Comparison of ENCODE assay signal across 19 mouse cellular contexts in the genomic region with DNA sequence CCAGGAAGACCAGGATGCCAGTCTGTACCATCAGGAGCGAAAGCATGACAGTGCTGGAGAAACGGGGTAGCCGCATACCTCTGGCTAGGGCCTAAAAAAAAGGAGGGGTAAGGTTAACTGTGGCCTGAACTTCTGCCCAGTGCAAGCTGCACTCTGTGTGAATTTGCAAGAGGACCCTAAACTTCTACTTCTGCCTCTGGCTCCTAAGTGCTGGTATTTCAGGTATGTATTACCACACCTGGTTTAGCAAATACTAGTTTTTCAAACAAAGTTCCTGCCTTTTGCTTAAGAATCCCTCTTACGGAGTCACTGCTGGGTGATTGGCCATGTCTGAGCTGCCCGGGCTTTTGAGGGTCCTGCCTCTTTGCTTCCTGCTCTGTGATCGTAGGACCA. TPM values are rescaled to one million over a fixed set of nuclear protein-coding genes. Genes with fewer than 3 reads are reported as not detected.
DNase-seq lines count a peak whose midpoint lies in the region; ATAC-seq and TF ChIP-seq lines count a peak whose summit lies in the region.
"Had no signal": no experiment of that assay in that cellular context is flagged by ENCODE, and none has a peak within 500 bp of the region (broad histone marks: within the 10 kb centered on the region; RNA-seq: fewer than 3 reads in every experiment).

No protein-coding gene starts in this region.

- H3K4me1 ChIP-seq in heart, embryonic 11.5 days (ENCODE audit: control insufficient read depth, insufficient read depth, low read length), result peaks cover 7% of the 10 kb centered on the region; the same call in 1 of the 2 replicates
- peaks cover 38% of the 10 kb centered on the region for H3K4me1 ChIP-seq in lung, embryonic 15.5 days
- peaks cover 14% of the 10 kb centered on the region for H3K4me1 ChIP-seq in neural tube, embryonic 15.5 days
- H3K4me1 ChIP-seq in heart, adult 2 months (ENCODE audit: control insufficient read depth, insufficient read depth, low read length), result no peaks in the 10 kb centered on the region

- TF ChIP-seq EP300 in heart, adult 2 months (IDR thresholded peaks at IDR 0.05; ENCODE audit: insufficient read depth, low read depth, low read length), result no peak

- no peak for TF ChIP-seq POLR2A in heart, adult 2 months (IDR thresholded peaks at IDR 0.05; ENCODE audit: insufficient read depth, low read depth, low read length)

- TF ChIP-seq CTCF in heart, adult 2 months (IDR thresholded peaks at IDR 0.05), result no peak

- ATAC-seq in heart, embryonic 11.5 days (replicated peaks; ENCODE audit: insufficient number of reproducible peaks, low FRiP score, low TSS enrichment), result no peak
- ATAC-seq in lung, embryonic 15.5 days (ENCODE audit: borderline replicate concordance, extremely low read depth, low FRiP score, low TSS enrichment), result peak; percentile 44
- ATAC-seq in neural tube, embryonic 15.5 days (ENCODE audit: low FRiP score), result peak; percentile 21; the same call in 1 of the 2 replicates
- ATAC-seq: midbrain, embryonic 13.5 days had no signal

- H3K9ac ChIP-seq in heart, embryonic 11.5 days (ENCODE audit: low read depth, low read length), result no peak overlapping the region
- no peak overlapping the region for H3K9ac ChIP-seq in lung, embryonic 15.5 days
- no peak overlapping the region for H3K9ac ChIP-seq in neural tube, embryonic 15.5 days (replicated peaks)
- H3K9ac ChIP-seq in heart, adult 2 months (ENCODE audit: low read depth, low read length), result no peak overlapping the region
- H3K9ac ChIP-seq: liver, embryonic 13.5 days had no signal

- 56% methylated on average over 6 of the region's 6 CpGs for WGBS in heart, embryonic 11.5 days (ENCODE audit: insufficient replicate concordance)
- WGBS in lung, embryonic 15.5 days, result 49% methylated on average over 6 of the region's 6 CpGs
- 54% methylated on average over 6 of the region's 6 CpGs for WGBS in neural tube, embryonic 15.5 days
- WGBS in heart, adult 2 months, result 59% methylated on average over 6 of the region's 6 CpGs

- H3K4me2 ChIP-seq in heart, embryonic 11.5 days, result no peak overlapping the region
- peak overlapping the region; percentile 54 for H3K4me2 ChIP-seq in lung, embryonic 15.5 days
- H3K4me2 ChIP-seq in neural tube, embryonic 15.5 days, result peak overlapping the region; percentile 68; the same call in 1 of the 2 replicates

- no peak for DNase-seq in heart, postnatal 36 days
- DNase-seq in lung, postnatal 36 days, result no peak
- peak; percentile 49 for DNase-seq in R1 (ENCODE audit: low read depth, low spot score)
- no peak for DNase-seq in left cerebral cortex, adult 8-10 months (ENCODE audit: low spot score in 2 of 2)
- no peak for DNase-seq in heart, adult 2 months
- DNase-seq: adrenal gland, postnatal 14 days; kidney, adult 8-10 months; kidney, postnatal 4 days; liver, embryonic 13.5 days; thymus, postnatal 4 days had no signal

- no peaks in the 10 kb centered on the region for H3K9me3 ChIP-seq in heart, embryonic 11.5 days (replicated peaks; ENCODE audit: control insufficient read depth, low read length)
- H3K9me3 ChIP-seq in lung, embryonic 15.5 days, result no peaks in the 10 kb centered on the region
- H3K9me3 ChIP-seq in neural tube, embryonic 15.5 days (replicated peaks), result no peaks in the 10 kb centered on the region
- H3K9me3 ChIP-seq: liver, embryonic 13.5 days; midbrain, embryonic 13.5 days had no signal

- intact Hi-C loops in heart, postnatal 36 days (cut with DNase I), result no loop called here
- intact Hi-C loops in heart, adult 2 months (cut with DNase I), result no loop called here

- H3K27ac ChIP-seq in heart, embryonic 11.5 days (ENCODE audit: low read depth, low read length), result no peak overlapping the region
- H3K27ac ChIP-seq in lung, embryonic 15.5 days, result peak overlapping the region; percentile 81
- H3K27ac ChIP-seq in neural tube, embryonic 15.5 days (replicated peaks), result no peak overlapping the region
- H3K27ac ChIP-seq in heart, adult 2 months, result no peak overlapping the region
- H3K27ac ChIP-seq: embryonic facial prominence, embryonic 12.5 days; liver, embryonic 13.5 days; macrophage; midbrain, embryonic 13.5 days had no signal

- no peaks in the 10 kb centered on the region for H3K36me3 ChIP-seq in heart, embryonic 11.5 days (ENCODE audit: control insufficient read depth, insufficient read depth, low read length)
- no peaks in the 10 kb centered on the region for H3K36me3 ChIP-seq in lung, embryonic 15.5 days
- no peaks in the 10 kb centered on the region for H3K36me3 ChIP-seq in neural tube, embryonic 15.5 days
- H3K36me3 ChIP-seq in heart, adult 2 months (ENCODE audit: control insufficient read depth, insufficient read depth, low read length), result no peaks in the 10 kb centered on the region
- H3K36me3 ChIP-seq: embryonic facial prominence, embryonic 12.5 days; liver, embryonic 13.5 days; midbrain, embryonic 13.5 days had no signal

- H3K4me3 ChIP-seq in heart, embryonic 11.5 days (ENCODE audit: low read depth, low read length), result peak overlapping the region; percentile 28; the same call in 1 of the 2 replicates
- H3K4me3 ChIP-seq in lung, embryonic 15.5 days, result peak overlapping the region; percentile 22; the same call in 1 of the 2 replicates
- H3K4me3 ChIP-seq in neural tube, embryonic 15.5 days (replicated peaks), result peak overlapping the region; percentile 36; the same call in 1 of the 2 replicates
- H3K4me3 ChIP-seq in heart, adult 2 months, result no peak overlapping the region
- H3K4me3 ChIP-seq: liver, embryonic 13.5 days had no signal

- H3K79me2 ChIP-seq in heart, adult 2 months (replicated peaks; ENCODE audit: control insufficient read depth, insufficient read depth, low read length), result no peaks in the 10 kb centered on the region

- peaks cover 42% of the 10 kb centered on the region for H3K27me3 ChIP-seq in heart, embryonic 11.5 days (ENCODE audit: control insufficient read depth, insufficient read depth, low read length)
- H3K27me3 ChIP-seq in lung, embryonic 15.5 days, result peaks cover 24% of the 10 kb centered on the region
- H3K27me3 ChIP-seq in neural tube, embryonic 15.5 days (replicated peaks), result peaks cover 42% of the 10 kb centered on the region
- H3K27me3 ChIP-seq in heart, adult 2 months (ENCODE audit: control insufficient read depth, insufficient read depth, low read length), result peaks cover 10% of the 10 kb centered on the region

RNA-seq across cellular contexts. Expression of a gene that starts 14.4 kb away (rescaled TPM):
- 4.5 and 5.8 TPM in 2 replicates for polyA plus RNA-seq in heart, embryonic 11.5 days (2014; fragmentation: Nextera tagmentation; extraction: Ambion mirVana)
- 1 to 10 TPM; 3.0 to 3.2 TPM for total RNA-seq in heart, postnatal 36 days (2021)
- polyA plus RNA-seq in lung, embryonic 15.5 days (2015; fragmentation: Nextera tagmentation; extraction: Ambion mirVana), result 9.2 and 10.2 TPM in 2 replicates
- 3.9 and 4.8 TPM in 2 replicates for polyA plus RNA-seq in neural tube, embryonic 15.5 days (2015; fragmentation: Nextera tagmentation; extraction: Ambion mirVana)
- total RNA-seq in left cerebral cortex, adult 8-10 months (2022), result 1 to 10 TPM; 3.4 to 4.1 (median 3.6) TPM
- 1 to 10 TPM; 2.7 to 2.9 TPM for total RNA-seq in heart, adult 2 months (2021)
- polyA plus RNA-seq in heart, adult 2 months (2012; rRNA removed), result 2.1 and 2.9 TPM in 2 replicates

RNA-seq across cellular contexts. Expression of a gene that starts 19.3 kb away (rescaled TPM):
- 0.99 TPM in 1 of 2 replicates, not detected in the other for polyA plus RNA-seq in heart, embryonic 11.5 days (2014; fragmentation: Nextera tagmentation; extraction: Ambion mirVana)
- not detected for total RNA-seq in heart, postnatal 36 days (2021)
- 11.4 and 12.0 TPM in 2 replicates for polyA plus RNA-seq in lung, embryonic 15.5 days (2015; fragmentation: Nextera tagmentation; extraction: Ambion mirVana)
- polyA plus RNA-seq in neural tube, embryonic 15.5 days (2015; fragmentation: Nextera tagmentation; extraction: Ambion mirVana), result 3.4 and 3.5 TPM in 2 replicates
- under 1 TPM; 0.30 to 0.80 (median 0.53) TPM for total RNA-seq in left cerebral cortex, adult 8-10 months (2022)
- not detected for total RNA-seq in heart, adult 2 months (2021)
- polyA plus RNA-seq in heart, adult 2 months (2012; rRNA removed), result not detected in 2 replicates
- total RNA-seq: adrenal gland, postnatal 14 days; granulocyte monocyte progenitor cell, adult 5-6 weeks had no signal
- polyA plus RNA-seq: heart, postnatal 0 days; liver, embryonic 13.5 days; macrophage; spleen, adult 2 months had no signal

RNA-seq across cellular contexts. Expression of a gene that starts 36.8 kb away (rescaled TPM):
- polyA plus RNA-seq in heart, embryonic 11.5 days (2014; fragmentation: Nextera tagmentation; extraction: Ambion mirVana), result 163 and 173 TPM in 2 replicates
- 10 to 100 TPM; 33.4 to 35.2 TPM for total RNA-seq in heart, postnatal 36 days (2021)
- 195 and 203 TPM in 2 replicates for polyA plus RNA-seq in lung, embryonic 15.5 days (2015; fragmentation: Nextera tagmentation; extraction: Ambion mirVana)
- 194 and 201 TPM in 2 replicates for polyA plus RNA-seq in neural tube, embryonic 15.5 days (2015; fragmentation: Nextera tagmentation; extraction: Ambion mirVana)
- total RNA-seq in left cerebral cortex, adult 8-10 months (2022), result 10 to 100 TPM; 67.7 to 86.2 (median 79.4) TPM
- 10 to 100 TPM; 32.7 to 34.4 TPM for total RNA-seq in heart, adult 2 months (2021)
- 5.6 and 11.6 TPM in 2 replicates for polyA plus RNA-seq in heart, adult 2 months (2012; rRNA removed)

RNA-seq across cellular contexts. Expression of a gene that starts 42.8 kb away (rescaled TPM):
- polyA plus RNA-seq in heart, embryonic 11.5 days (2014; fragmentation: Nextera tagmentation; extraction: Ambion mirVana), result 5.0 and 5.6 TPM in 2 replicates
- total RNA-seq in heart, postnatal 36 days (2021), result 1 to 10 TPM; 1.3 to 2.6 TPM
- 18.1 and 18.2 TPM in 2 replicates for polyA plus RNA-seq in lung, embryonic 15.5 days (2015; fragmentation: Nextera tagmentation; extraction: Ambion mirVana)
- 15.9 and 17.3 TPM in 2 replicates for polyA plus RNA-seq in neural tube, embryonic 15.5 days (2015; fragmentation: Nextera tagmentation; extraction: Ambion mirVana)
- 10 to 100 TPM; 11.6 to 13.2 (median 12.5) TPM for total RNA-seq in left cerebral cortex, adult 8-10 months (2022)
- total RNA-seq in heart, adult 2 months (2021), result 1 to 10 TPM; 2.1 to 2.6 TPM
- 2.1 and 3.0 TPM in 2 replicates for polyA plus RNA-seq in heart, adult 2 months (2012; rRNA removed)
- total RNA-seq: granulocyte monocyte progenitor cell, adult 5-6 weeks had no signal

RNA-seq across cellular contexts. Expression of a gene that starts 49.6 kb away (rescaled TPM):
- polyA plus RNA-seq in heart, embryonic 11.5 days (2014; fragmentation: Nextera tagmentation; extraction: Ambion mirVana), result 177 and 191 TPM in 2 replicates
- 100 to 1,000 TPM; 128 to 138 TPM for total RNA-seq in heart, postnatal 36 days (2021)
- polyA plus RNA-seq in lung, embryonic 15.5 days (2015; fragmentation: Nextera tagmentation; extraction: Ambion mirVana), result 181 and 184 TPM in 2 replicates
- 403 and 479 TPM in 2 replicates for polyA plus RNA-seq in neural tube, embryonic 15.5 days (2015; fragmentation: Nextera tagmentation; extraction: Ambion mirVana)
- 100 to 1,000 TPM; 211 to 236 (median 227) TPM for total RNA-seq in left cerebral cortex, adult 8-10 months (2022)
- 100 to 1,000 TPM; 129 to 131 TPM for total RNA-seq in heart, adult 2 months (2021)
- 52.2 and 94.2 TPM in 2 replicates for polyA plus RNA-seq in heart, adult 2 months (2012; rRNA removed)

Comparison
In these comparisons a context has a peak if more than half of its experiments do, and no peak if none do; other contexts are left out.
1. RNA of a gene that starts 36.8 kb away (polyA plus RNA-seq): 195 to 203 TPM in lung, embryonic 15.5 days, 194 to 201 TPM in neural tube, embryonic 15.5 days and 163 to 173 TPM in heart, embryonic 11.5 days; 5.6 to 11.6 TPM in heart, adult 2 months; every median in the first group is over 10 times any median in the second.